Mouse (Mus musculus) forelimb bud, embryonic 11.5 days (tissue): ENCODE measurements around the gene Tas2r105.

Source experiments
- DNase-seq: peaks from one replicate; pipeline ENCODE4 v3.0.0-alpha.2; 2012; ENCODE audit warnings: low read depth, low spot score

Tas2r105 gene

GRCm38 (mm10) chr6:131687395-131687794 is at the start of gene Tas2r105:
TSS of gene Tas2r105 (minus strand) at chr6:131687495.
- no peak for DNase-seq

- no peak for DNase-seq
These were observed 25.5 kb upstream of the Tas2r105 start for GRCm38 (mm10) chr6:131712803-131713202.

GRCm38 (mm10) chr6:131689963-131690362 is 2.7 kb upstream of the Tas2r105 start, which contains the start of gene Tas2r114:
TSS of gene Tas2r114 (minus strand) at chr6:131690063.
- DNase-seq, result no peak

- DNase-seq, result no peak
These were observed 1.7 kb downstream of the Tas2r105 start, which contains the start of gene Tas2r104 for GRCm38 (mm10) chr6:131685644-131686043. TSS of gene Tas2r104 (minus strand) at chr6:131685744.

GRCm38 (mm10) chr6:131678786-131679185 is 8.5 kb downstream of the Tas2r105 start, which contains the start of gene Tas2r106:
TSS of gene Tas2r106 (minus strand) at chr6:131678886.
- DNase-seq, result no peak

- no peak for DNase-seq
These were observed 27.2 kb downstream of the Tas2r105 start, which contains the start of gene Tas2r107 for GRCm38 (mm10) chr6:131660049-131660448. TSS of gene Tas2r107 (minus strand) at chr6:131660149.
